Mouse (Mus musculus) embryonic facial prominence, embryonic 11.5 days (tissue): Measurements from ENCODE around the gene 1700001K19Rik. TPM values are rescaled to one million over a fixed set of nuclear protein-coding genes. Genes with fewer than 3 reads are reported as not detected.
"Not testable (repeated sequence)": the region's sequence is repeated elsewhere in the genome, so short reads cannot be mapped to it uniquely, and the experiment has no call there.

ENCODE experiments used
- ATAC-seq: fragments of 200-750 bp; cut with Nextera tagmentation; replicated peaks from 2 replicates; pipeline ENCODE4 v1.8.0; 2017; ENCODE audit warnings: low read depth; ENCODE audit not compliant: insufficient number of reproducible peaks, low FRiP score, low TSS enrichment
- DNase-seq: peaks from one replicate; pipeline ENCODE4 v3.0.0-alpha.2; 2015; ENCODE audit warnings: low spot score
- H3K27ac ChIP-seq: fragments of 300-500 bp; sonication (generic); replicated peaks from 2 replicates; pipeline ENCODE4 v1.5.1; 2014; ENCODE audit warnings: mild to moderate bottlenecking, low read depth, low read length, control low read depth
- H3K27me3 ChIP-seq: fragments of 300-500 bp; sonication (generic); 2 replicates; pipeline ENCODE4 v1.6.1; 2014; ENCODE audit warnings: mild to moderate bottlenecking, low read length, moderate library complexity, mixed read lengths; ENCODE audit not compliant: control insufficient read depth, insufficient read depth
- H3K36me3 ChIP-seq: fragments of 300-500 bp; sonication (generic); replicated peaks from 2 replicates; pipeline ENCODE4 v1.6.1; 2014; ENCODE audit warnings: low read depth, mild to moderate bottlenecking, low read length, moderate library complexity, mixed read lengths; ENCODE audit not compliant: control insufficient read depth, insufficient read depth
- H3K4me1 ChIP-seq: fragments of 300-500 bp; sonication (generic); 2 replicates; pipeline ENCODE4 v1.6.1; 2014; ENCODE audit warnings: low read length, mixed read lengths; ENCODE audit not compliant: control insufficient read depth, insufficient read depth
- H3K4me2 ChIP-seq: fragments of 300-500 bp; sonication (generic); 2 replicates; pipeline ENCODE4 v1.6.1; 2014; ENCODE audit warnings: low read depth, mild to moderate bottlenecking, control low read depth, low read length, moderate library complexity
- H3K4me3 ChIP-seq: fragments of 300-500 bp; sonication (generic); 2 replicates; pipeline ENCODE4 v1.5.1; 2014; ENCODE audit warnings: low read depth, low read length, control low read depth
- H3K9ac ChIP-seq: fragments of 300-500 bp; sonication (generic); replicated peaks from 2 replicates; pipeline ENCODE4 v1.6.1; 2014; ENCODE audit warnings: mild to moderate bottlenecking, control low read depth, low read length
- H3K9me3 ChIP-seq: fragments of 300-500 bp; sonication (generic); replicated peaks from 2 replicates; pipeline ENCODE4 v1.6.1; 2016; ENCODE audit warnings: mild to moderate bottlenecking, low read length, inconsistent platforms, mixed read lengths; ENCODE audit not compliant: control insufficient read depth
- WGBS: fragments of 180-500 bp; shearing (Covaris S2); extraction: QIAGEN DNeasy Blood & Tissue Kit; methylation state at CpG from one replicate; pipeline ENCODE4 v1.1.7; 2014; 5-methylcytosine and 5-hydroxymethylcytosine counted together
- polyA plus RNA-seq: library from polyadenylated mRNA; unstranded; fragments of >200 nt; fragmentation: Nextera tagmentation; extraction: Ambion mirVana; gene quantifications from 2 replicates; pipeline ENCODE4 v1.2.1, GENCODE M21; 2014

Gene 1700001K19Rik
- polyA plus RNA-seq, 1 experiment from 2014 or later = 0.22 TPM

DNA sequence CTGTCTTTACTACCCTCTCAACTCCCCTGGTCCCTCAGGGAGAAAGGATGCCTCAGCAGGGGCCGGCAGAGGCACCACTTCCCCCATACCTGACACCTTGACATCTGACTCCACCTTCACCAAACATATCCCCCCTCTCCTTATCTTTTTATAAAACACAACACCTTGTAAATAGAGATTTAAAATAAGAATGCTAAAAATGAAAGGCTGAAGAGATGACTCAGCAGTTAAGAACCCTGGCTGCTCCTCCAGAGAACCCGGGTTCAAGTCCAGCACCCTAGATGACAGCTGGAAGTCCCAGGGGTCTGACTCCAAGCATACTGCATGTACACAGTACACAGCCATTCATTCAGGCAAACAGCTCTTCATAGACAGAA lies 16.7 kb upstream of the 1700001K19Rik start:
- Histone ChIP-seq H3K9me3 (no peaks in the 10 kb centered on the region), H3K36me3 (no peaks in the 10 kb centered on the region), H3K4me3 (no peak overlapping the region), H3K4me2 (no peak overlapping the region), H3K9ac (no peak overlapping the region; the same call in 1 of the 2 replicates), H3K4me1 (no peaks in the 10 kb centered on the region), H3K27me3 (no peaks in the 10 kb centered on the region), H3K27ac (no peak overlapping the region)
- no peak for ATAC-seq
- 50% methylated on average over 2 of the region's 2 CpGs for WGBS
- DNase-seq = no peak

DNA sequence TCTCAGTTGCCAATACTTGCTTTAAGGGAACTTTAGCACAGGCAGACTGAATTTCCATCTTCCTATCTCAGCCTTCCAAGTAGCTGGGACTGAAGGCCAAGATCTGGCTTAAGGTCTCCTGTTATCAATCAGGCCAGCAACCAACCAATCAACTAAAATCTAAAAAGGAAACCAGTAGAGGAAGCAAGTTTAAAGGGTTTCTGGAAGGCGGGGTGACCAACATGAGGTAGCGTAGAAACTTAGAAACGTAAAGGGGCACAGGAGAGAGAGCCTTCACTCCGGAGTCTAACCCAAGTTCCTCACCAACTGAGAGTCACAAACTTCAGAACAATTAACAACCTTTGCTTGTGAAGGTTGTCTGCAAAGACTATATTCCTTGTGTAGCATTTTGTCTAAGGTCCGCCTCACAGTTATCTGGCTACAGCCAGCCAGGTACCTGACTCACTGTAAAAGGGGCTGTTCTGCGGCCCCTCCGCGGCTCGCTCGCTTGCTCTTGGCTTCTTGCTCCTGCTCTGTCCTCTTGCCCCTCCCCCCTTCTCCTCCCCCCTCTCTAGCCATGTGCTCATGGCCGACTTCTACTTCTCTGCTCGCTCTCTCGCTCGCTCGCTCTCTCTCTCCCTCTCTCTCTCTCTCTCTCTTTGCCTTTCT lies 16.2 kb upstream of the 1700001K19Rik start:
- Histone ChIP-seq H3K36me3 (no peaks in the 10 kb centered on the region), H3K4me1 (no peaks in the 10 kb centered on the region), H3K27me3 (no peaks in the 10 kb centered on the region), H3K9me3 (no peaks in the 10 kb centered on the region), H3K4me3 (no peak overlapping the region), H3K4me2 (no peak overlapping the region), H3K27ac (no peak overlapping the region), H3K9ac (no peak overlapping the region; the same call in 1 of the 2 replicates)
- DNase-seq (no peak), ATAC-seq (no peak)
- WGBS = 37% methylated on average over 15 of the region's 15 CpGs

DNA sequence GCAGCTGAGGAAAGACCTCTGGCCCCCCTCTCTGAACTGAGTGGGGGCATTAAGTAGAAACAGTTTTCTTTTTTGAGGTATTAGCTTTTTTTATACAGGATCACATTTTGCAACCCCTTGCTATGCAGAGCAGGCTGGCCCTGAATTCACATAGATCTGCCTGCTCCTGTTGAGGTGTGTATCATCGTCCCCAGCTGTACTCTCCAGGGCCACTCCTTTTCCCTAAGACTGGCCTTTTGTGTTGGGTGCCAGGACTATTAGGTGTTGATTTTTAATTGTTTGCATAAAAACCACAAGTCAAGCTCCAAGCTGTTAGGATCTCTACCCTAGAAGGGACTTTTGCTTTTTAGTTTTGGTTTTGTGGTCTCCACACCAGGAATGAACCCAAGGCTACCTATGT lies 15.7 kb upstream of the 1700001K19Rik start:
- H3K27ac ChIP-seq = no peak overlapping the region
- DNase-seq (no peak), ATAC-seq (no peak)
- no peaks in the 10 kb centered on the region for H3K9me3 ChIP-seq
- no peaks in the 10 kb centered on the region for H3K4me1 ChIP-seq
- H3K36me3 ChIP-seq = no peaks in the 10 kb centered on the region
- no peak overlapping the region for H3K9ac ChIP-seq
- H3K4me3 ChIP-seq = no peak overlapping the region
- 81% methylated on average over 1 of the region's 1 CpGs for WGBS
- H3K4me2 ChIP-seq = no peak overlapping the region
- no peaks in the 10 kb centered on the region for H3K27me3 ChIP-seq

DNA sequence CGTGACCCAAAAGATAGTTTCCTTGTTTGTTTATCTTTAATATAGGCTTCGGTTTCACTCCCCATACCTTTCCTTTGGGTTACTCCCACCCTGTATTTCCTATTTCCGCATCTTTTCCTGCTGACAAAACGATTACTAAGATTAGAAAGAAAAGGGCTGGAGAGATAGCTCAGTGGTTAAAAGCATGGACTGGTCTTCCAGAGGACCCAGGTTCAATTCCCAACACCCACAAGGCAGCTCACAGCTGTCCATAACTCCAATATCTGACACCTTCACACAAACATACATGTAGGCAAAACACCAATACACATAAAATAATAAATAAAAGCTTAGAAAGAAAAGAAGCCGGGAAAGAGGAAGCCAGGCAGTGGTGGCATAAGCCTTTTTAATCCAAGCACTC lies 15.0 kb upstream of the 1700001K19Rik start:
- no peaks in the 10 kb centered on the region for H3K27me3 ChIP-seq
- H3K9me3 ChIP-seq = no peaks in the 10 kb centered on the region
- H3K4me2 ChIP-seq = no peak overlapping the region
- H3K27ac ChIP-seq = no peak overlapping the region
- H3K9ac ChIP-seq = no peak overlapping the region
- no peak overlapping the region for H3K4me3 ChIP-seq
- ATAC-seq = no peak
- no peaks in the 10 kb centered on the region for H3K36me3 ChIP-seq
- no peaks in the 10 kb centered on the region for H3K4me1 ChIP-seq
- no peak for DNase-seq
- 73% methylated on average over 5 of the region's 5 CpGs for WGBS

DNA sequence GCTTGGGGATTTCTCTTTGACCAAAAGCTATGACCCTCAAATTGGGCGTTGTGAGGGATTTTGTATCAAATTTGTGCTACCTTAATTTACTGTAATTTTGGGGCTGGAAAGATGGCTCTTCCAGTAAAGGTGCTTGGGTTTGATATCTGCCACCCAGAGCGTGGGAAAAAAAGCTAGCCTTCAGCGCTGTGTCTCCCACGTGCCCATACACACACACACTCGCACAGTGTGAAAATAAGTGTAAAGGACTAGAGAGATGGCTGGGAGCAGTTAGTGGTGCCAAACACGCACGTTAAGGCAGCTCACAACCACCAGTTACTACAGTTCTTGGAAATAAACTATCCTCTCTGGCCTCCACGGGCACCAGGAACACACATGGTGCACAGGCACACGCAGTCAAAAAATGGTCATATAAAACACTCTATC lies 14.6 kb upstream of the 1700001K19Rik start:
- no peaks in the 10 kb centered on the region for H3K4me1 ChIP-seq
- no peaks in the 10 kb centered on the region for H3K9me3 ChIP-seq
- H3K4me3 ChIP-seq = peak overlapping the region; percentile 91
- no peaks in the 10 kb centered on the region for H3K36me3 ChIP-seq
- peak overlapping the region; percentile 52; the same call in 1 of the 2 replicates for H3K27ac ChIP-seq
- H3K27me3 ChIP-seq = no peaks in the 10 kb centered on the region
- ATAC-seq = no peak; the same call in 1 of the 2 replicates
- peak overlapping the region; percentile 79 for H3K9ac ChIP-seq
- peak overlapping the region; percentile 71 for H3K4me2 ChIP-seq
- 55% methylated on average over 9 of the region's 9 CpGs for WGBS
- DNase-seq = no peak

DNA sequence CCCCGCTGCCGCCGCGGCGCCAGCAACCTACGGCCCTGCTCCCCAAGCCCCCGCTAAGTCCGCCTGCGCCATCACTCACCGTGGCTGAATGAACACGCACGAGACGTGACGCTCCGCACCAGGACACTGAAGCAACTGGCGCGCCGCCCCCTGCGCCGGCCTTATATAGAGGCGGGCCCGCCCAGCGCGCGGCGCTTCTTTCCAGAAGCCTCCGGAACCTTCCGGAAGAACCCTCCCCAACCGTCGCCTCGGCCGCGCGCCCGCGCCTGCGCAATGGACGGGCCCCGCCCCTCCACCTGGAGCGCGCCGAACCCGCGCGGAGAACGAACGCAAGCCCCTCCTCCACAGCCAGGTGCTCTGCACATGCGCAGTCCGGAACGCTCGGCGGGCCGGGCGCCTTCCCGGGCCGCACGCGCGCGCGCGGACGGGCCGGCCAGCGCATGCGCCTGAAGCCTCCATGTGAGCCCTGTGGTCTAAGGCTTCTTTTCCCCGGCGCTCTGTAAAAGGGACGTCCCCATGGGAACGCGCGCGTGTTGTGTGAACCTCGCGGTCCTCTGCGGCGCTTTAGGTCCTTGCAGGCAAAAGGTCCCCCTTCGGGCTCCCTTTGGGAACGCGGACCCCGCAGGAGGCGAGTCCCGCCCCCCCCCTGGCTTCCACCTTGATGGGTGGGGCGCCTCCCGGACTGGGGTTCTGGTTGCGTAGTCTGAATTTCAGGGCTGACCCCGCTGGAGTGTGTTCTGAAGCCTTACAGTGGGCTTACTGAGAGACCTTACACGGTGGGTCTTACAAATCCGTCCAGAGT lies 14.0 kb upstream of the 1700001K19Rik start:
- H3K36me3 ChIP-seq = no peaks in the 10 kb centered on the region
- peak overlapping the region; percentile 91 for H3K27ac ChIP-seq
- H3K4me3 ChIP-seq = peak overlapping the region; percentile 91
- peak overlapping the region; percentile 71 for H3K4me2 ChIP-seq
- peak overlapping the region; percentile 97 for H3K9ac ChIP-seq
- H3K27me3 ChIP-seq = no peaks in the 10 kb centered on the region
- under 1% methylated on average over 83 of the region's 89 CpGs for WGBS
- DNase-seq = peak; percentile 97
- H3K9me3 ChIP-seq = no peaks in the 10 kb centered on the region
- ATAC-seq = peak; percentile 92
- no peaks in the 10 kb centered on the region for H3K4me1 ChIP-seq

DNA sequence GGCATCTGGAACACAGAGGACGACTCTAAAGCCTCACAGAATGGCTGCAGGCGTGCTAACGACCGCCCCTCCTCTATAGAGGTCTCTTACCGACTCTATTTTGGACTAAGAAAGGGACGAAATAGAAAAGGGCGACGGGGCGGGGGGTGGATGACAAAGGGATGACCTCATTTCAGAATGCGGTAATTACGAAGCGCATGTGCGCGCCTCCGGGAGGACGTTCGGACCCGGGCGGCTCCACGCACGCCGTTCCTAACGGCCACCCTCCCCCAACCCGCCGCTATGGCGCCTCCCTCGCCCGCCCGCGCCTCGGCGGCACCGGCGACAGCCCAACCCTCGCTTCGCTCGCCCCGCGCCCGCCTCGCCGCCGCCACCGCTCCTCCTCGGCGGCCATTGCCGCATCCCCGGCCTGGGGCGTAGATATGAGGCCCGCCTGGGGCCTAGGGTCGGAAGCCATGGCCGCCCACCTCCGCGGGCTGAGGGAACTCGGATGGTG lies 13.3 kb upstream of the 1700001K19Rik start:
- Histone ChIP-seq H3K4me3 (peak overlapping the region; percentile 91), H3K4me2 (peak overlapping the region; percentile 57), H3K36me3 (no peaks in the 10 kb centered on the region), H3K27ac (peak overlapping the region; percentile 91), H3K4me1 (no peaks in the 10 kb centered on the region), H3K9ac (peak overlapping the region; percentile 97), H3K27me3 (no peaks in the 10 kb centered on the region), H3K9me3 (no peaks in the 10 kb centered on the region)
- under 1% methylated on average over 48 of the region's 55 CpGs for WGBS
- peak; percentile 32 for ATAC-seq
- DNase-seq = peak; percentile 69

DNA sequence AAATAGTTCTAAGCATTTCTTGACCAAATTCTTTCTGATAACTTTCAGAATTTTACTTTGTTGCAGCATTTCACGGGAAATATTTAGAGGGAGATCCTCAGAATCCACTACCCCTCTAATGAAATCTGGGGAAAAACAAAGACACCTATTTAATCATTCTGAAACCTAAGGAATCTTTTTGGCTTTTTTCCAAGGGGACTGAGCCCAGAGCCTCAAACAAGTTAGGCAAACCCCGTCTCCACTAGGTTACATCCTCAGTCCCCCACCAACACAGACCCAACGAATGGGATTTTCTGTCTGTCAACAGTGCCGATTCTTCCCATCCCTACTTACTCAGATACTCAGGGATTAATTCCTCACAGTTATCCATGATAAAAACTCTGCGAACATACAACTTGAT lies 11.0 kb upstream of the 1700001K19Rik start:
- H3K36me3 ChIP-seq, ATAC-seq: not testable (repeated sequence)

More for the DNA sequence above, 11.0 kb upstream of the 1700001K19Rik start:
- not testable (repeated sequence) for H3K27me3 ChIP-seq, H3K9ac ChIP-seq, H3K4me2 ChIP-seq, H3K9me3 ChIP-seq, DNase-seq, H3K27ac ChIP-seq, H3K4me3 ChIP-seq, H3K4me1 ChIP-seq
- WGBS = 83% methylated on average over 5 of the region's 5 CpGs
